Mouse (Mus musculus) ES-Bruce4 (cell line): Measurements from ENCODE around the gene Cacng1. TPM values are rescaled to one million over a fixed set of nuclear protein-coding genes. Genes with fewer than 3 reads are reported as not detected.

Experiments
- H3K27ac ChIP-seq: 2 replicates; pipeline ENCODE4 v1.5.1; 2012; ENCODE audit warnings: low read length, inconsistent platforms; ENCODE audit not compliant: insufficient read depth
- H3K27me3 ChIP-seq: 2 replicates; pipeline ENCODE4 v1.6.1; 2012; ENCODE audit warnings: mild to moderate bottlenecking, low read length, inconsistent platforms; ENCODE audit not compliant: control insufficient read depth, poor library complexity, insufficient read depth, severe bottlenecking
- H3K36me3 ChIP-seq: 2 replicates; pipeline ENCODE4 v1.6.1; 2012; ENCODE audit warnings: inconsistent platforms, mild to moderate bottlenecking, low read length, moderate library complexity; ENCODE audit not compliant: control insufficient read depth, poor library complexity, insufficient read depth, severe bottlenecking
- H3K4me1 ChIP-seq: one replicate; pipeline ENCODE4 v1.8.1; 2011; ENCODE audit warnings: low read length; ENCODE audit not compliant: control insufficient read depth, insufficient read depth
- H3K4me3 ChIP-seq: 2 replicates; pipeline ENCODE4 v1.5.1; 2011; ENCODE audit warnings: low read depth, mild to moderate bottlenecking, low read length
- H3K9ac ChIP-seq: 2 replicates; pipeline ENCODE4 v1.6.1; 2012; ENCODE audit warnings: low read depth, mild to moderate bottlenecking, inconsistent platforms; ENCODE audit not compliant: poor library complexity, severe bottlenecking
- H3K9me3 ChIP-seq: replicated peaks from 2 replicates; pipeline ENCODE4 v1.6.1; 2012; ENCODE audit warnings: mild to moderate bottlenecking, low read length, inconsistent platforms; ENCODE audit not compliant: control insufficient read depth, poor library complexity, insufficient read depth, severe bottlenecking
- CTCF ChIP-seq: IDR thresholded peaks from one replicate; pipeline ENCODE4 v1.8.1; 2011; ENCODE audit warnings: low read depth, low read length
- EP300 ChIP-seq: IDR thresholded peaks from 2 replicates; pipeline ENCODE4 v1.6.1; 2011; ENCODE audit warnings: low read depth, low read length; ENCODE audit not compliant: insufficient read depth
- POLR2A ChIP-seq: IDR thresholded peaks from one replicate; pipeline ENCODE4 v1.8.1; 2011; ENCODE audit warnings: low read length; ENCODE audit not compliant: insufficient read depth
- polyA plus RNA-seq: library from polyadenylated mRNA; stranded (reverse); fragments of >200 nt; gene quantifications from 2 replicates; pipeline ENCODE4 v1.2.4, GENCODE M21; 2011; ENCODE audit warnings: low read depth; ENCODE audit not compliant: missing spikeins, insufficient read depth, insufficient read length

The Cacng1 gene
- polyA plus RNA-seq, 1 experiment = not detected

GRCm38 (mm10) chr11:107699967-107700366, 16.4 kb downstream of the Cacng1 start:
- TF ChIP-seq EP300 = no peak
- no peak for TF ChIP-seq CTCF
- no peak for TF ChIP-seq POLR2A
- Histone ChIP-seq H3K9me3 (no peaks in the 10 kb centered on the region), H3K27me3 (no peaks in the 10 kb centered on the region), H3K4me3 (no peak overlapping the region), H3K4me1 (no peaks in the 10 kb centered on the region), H3K36me3 (no peaks in the 10 kb centered on the region), H3K9ac (no peak overlapping the region), H3K27ac (no peak overlapping the region)

- Histone ChIP-seq H3K36me3 (no peaks in the 10 kb centered on the region), H3K9ac (no peak overlapping the region), H3K9me3 (no peaks in the 10 kb centered on the region), H3K4me3 (no peak overlapping the region), H3K27ac (no peak overlapping the region), H3K4me1 (no peaks in the 10 kb centered on the region), H3K27me3 (no peaks in the 10 kb centered on the region)
- no peak for TF ChIP-seq CTCF
- no peak for TF ChIP-seq POLR2A
- TF ChIP-seq EP300 = no peak
Observed at GRCm38 (mm10) chr11:107693338-107693737, 23.0 kb downstream of the Cacng1 start.

DNA sequence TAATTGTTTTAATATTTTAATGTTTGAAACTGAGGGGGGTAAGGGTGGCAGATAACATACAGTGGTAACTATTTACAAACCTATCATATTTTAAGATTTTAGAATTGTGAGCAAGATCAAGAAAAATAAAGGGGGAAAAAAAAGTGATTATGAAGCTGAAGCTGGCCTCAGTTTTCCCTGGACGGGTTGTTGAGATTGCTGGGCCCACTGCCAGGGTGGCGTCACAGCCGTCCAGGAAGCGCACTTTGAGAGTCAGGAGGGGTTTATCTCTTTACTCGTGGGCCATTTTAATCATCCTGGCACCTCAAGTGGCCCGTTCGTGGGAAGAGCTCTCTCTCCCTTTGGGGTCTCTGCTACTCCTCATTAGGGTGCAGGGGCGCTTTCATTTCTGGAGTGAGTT, 24.8 kb downstream of the Cacng1 start:
- Histone ChIP-seq H3K4me3 (no peak overlapping the region), H3K4me1 (no peaks in the 10 kb centered on the region), H3K27ac (no peak overlapping the region), H3K9ac (no peak overlapping the region), H3K36me3 (no peaks in the 10 kb centered on the region; the same call in 1 of the 2 replicates), H3K27me3 (no peaks in the 10 kb centered on the region), H3K9me3 (no peaks in the 10 kb centered on the region)
- TF ChIP-seq EP300 = no peak
- no peak for TF ChIP-seq POLR2A
- TF ChIP-seq CTCF = no peak

DNA sequence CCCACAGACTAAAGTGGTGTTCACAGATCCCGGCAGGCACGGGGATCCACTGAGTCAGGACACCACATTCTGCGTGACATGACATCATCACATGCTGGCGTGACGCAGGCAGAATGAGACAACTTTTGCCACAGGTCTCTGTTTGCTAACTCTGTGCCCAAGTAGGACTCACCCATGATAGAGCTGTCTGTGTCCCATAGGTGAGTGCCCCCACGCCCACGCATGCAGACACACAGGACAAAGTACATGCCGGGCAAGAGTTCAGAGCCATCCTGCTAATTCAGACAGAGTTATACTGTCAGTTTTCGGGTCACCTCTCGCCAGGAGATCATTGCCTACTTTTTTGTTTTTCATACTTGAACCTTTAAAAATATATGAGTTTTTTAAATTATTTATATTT, 27.8 kb downstream of the Cacng1 start:
- H3K9me3 ChIP-seq = no peaks in the 10 kb centered on the region
- H3K4me1 ChIP-seq = no peaks in the 10 kb centered on the region
- H3K4me3 ChIP-seq = no peak overlapping the region
- H3K9ac ChIP-seq = no peak overlapping the region
- H3K36me3 ChIP-seq = no peaks in the 10 kb centered on the region; the same call in 1 of the 2 replicates
- no peaks in the 10 kb centered on the region for H3K27me3 ChIP-seq
- no peak for TF ChIP-seq EP300
- no peak for TF ChIP-seq POLR2A
- no peak for TF ChIP-seq CTCF
- H3K27ac ChIP-seq = no peak overlapping the region

DNA sequence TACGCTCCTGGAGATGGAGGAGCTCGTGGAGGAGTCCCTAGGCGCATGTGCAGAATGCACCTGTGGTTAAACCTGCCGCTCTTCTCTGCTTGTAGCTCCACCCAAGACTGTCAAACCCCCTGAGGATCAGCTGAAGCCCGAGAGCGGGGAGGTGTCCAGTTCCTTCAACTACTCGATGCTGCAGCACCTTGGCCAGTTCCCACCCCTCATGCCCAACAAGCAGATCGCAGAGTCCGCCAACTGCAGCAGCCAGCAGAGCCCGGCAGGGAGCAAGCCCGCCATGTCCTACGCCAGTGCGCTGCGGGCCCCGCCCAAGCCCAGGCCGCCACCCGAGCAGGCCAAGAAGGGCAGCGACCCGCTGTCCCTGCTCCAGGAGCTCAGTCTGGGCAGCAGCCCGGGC, 30.0 kb downstream of the Cacng1 start:
- no peaks in the 10 kb centered on the region for H3K27me3 ChIP-seq
- no peaks in the 10 kb centered on the region for H3K4me1 ChIP-seq
- no peak overlapping the region for H3K9ac ChIP-seq
- no peak overlapping the region for H3K27ac ChIP-seq
- TF ChIP-seq EP300 (no peak), POLR2A (no peak), CTCF (no peak)
- H3K4me3 ChIP-seq = peak overlapping the region; percentile 8; the same call in 1 of the 2 replicates
- H3K36me3 ChIP-seq = no peaks in the 10 kb centered on the region; the same call in 1 of the 2 replicates
- H3K9me3 ChIP-seq = no peaks in the 10 kb centered on the region

- H3K27me3 ChIP-seq = no peaks in the 10 kb centered on the region
- H3K27ac ChIP-seq = no peak overlapping the region
- no peak overlapping the region for H3K4me3 ChIP-seq
- H3K36me3 ChIP-seq = peaks cover under 1% of the 10 kb centered on the region; the same call in 1 of the 2 replicates
- H3K9me3 ChIP-seq = no peaks in the 10 kb centered on the region
- no peak overlapping the region for H3K9ac ChIP-seq
- no peak for TF ChIP-seq EP300
- TF ChIP-seq CTCF = peak; percentile 6
- H3K4me1 ChIP-seq = no peaks in the 10 kb centered on the region
Observed at GRCm38 (mm10) chr11:107683544-107684465, 32.5 kb downstream of the Cacng1 start.
